Mouse (Mus musculus): ENCODE results near the gene Aplp2. TPM values are rescaled to one million over a fixed set of nuclear protein-coding genes. Genes with fewer than 3 reads are reported as not detected.

Gene Aplp2
- polyA plus RNA-seq, 1 experiment from 2014 or later = 213 TPM

DNA sequence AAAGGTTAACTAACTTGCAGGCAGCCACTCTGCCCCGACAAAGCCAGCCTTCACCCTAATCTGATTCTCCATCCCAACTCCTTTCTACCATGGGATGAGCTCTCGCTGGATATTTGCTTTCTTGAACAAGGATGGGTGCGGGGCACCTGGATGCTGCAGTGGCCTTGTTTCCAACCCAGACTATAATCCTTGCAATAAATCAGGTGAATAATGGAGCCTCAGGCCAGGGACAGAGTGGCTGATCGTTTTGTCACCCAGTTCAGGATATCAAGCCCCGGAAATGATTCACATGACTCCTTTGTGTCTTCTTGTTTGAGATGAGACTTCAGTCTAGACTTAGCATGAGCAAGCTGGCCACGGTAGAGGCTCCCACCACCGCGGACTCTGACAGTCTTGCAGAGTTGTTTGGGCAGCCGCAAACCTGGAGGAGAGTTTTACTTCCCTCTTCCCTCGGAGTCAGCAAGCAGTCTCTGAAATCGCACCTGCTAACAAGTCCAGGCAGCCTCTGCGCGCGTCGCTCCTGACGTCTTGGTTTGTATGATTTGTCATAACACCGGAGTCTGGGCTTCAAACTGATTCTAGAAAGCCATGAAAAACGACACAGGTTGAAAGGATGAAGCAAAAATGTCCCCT, 31.8 kb upstream of the Aplp2 start:
- ATAC-seq (ENCODE audit: low FRiP score) = no peak
- Histone ChIP-seq H3K9me3 (peaks cover 5% of the 10 kb centered on the region; the same call in 1 of the 2 replicates), H3K4me3 (replicated peaks) (no peak overlapping the region), H3K36me3 (replicated peaks) (no peaks in the 10 kb centered on the region), H3K27me3 (0 out of 2 replicates have a peak, but pooled peaks cover 3% of the 10 kb centered on the region), H3K4me1 (no peaks in the 10 kb centered on the region), H3K4me2 (no peak overlapping the region), H3K27ac (no peak overlapping the region), H3K9ac (no peak overlapping the region)
- WGBS = 83% methylated on average over 18 of the region's 18 CpGs

DNA sequence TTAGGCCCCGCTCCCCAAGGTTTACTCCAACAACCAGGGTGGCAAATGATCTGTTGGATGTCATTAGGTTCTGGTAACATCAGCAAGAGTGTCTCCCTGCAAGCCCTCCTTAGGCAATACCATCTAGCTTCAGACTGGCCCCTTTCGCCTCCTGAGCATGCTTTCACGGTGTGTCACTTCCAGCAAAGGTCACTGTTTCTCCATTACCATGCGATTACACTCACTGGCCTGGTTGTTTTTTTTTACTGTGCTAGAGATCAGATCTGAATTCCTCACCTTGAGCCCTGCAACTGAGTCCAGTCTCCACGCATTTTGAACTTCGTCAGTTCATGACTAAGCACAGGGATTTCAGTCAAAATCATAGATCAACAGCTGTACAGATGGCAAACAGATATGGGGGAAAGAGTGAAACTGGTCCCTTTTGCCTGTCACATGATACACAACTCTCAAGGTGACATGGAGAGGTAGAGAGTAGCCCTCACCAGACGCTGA, 29.6 kb upstream of the Aplp2 start:
- H3K4me1 ChIP-seq = no peaks in the 10 kb centered on the region
- H3K9ac ChIP-seq = no peak overlapping the region
- H3K4me2 ChIP-seq = no peak overlapping the region
- WGBS = 94% methylated on average over 7 of the region's 7 CpGs
- no peak overlapping the region for H3K4me3 ChIP-seq (replicated peaks)
- H3K36me3 ChIP-seq (replicated peaks) = no peaks in the 10 kb centered on the region
- ATAC-seq (ENCODE audit: low FRiP score) = no peak
- H3K9me3 ChIP-seq = peaks cover 5% of the 10 kb centered on the region; the same call in 1 of the 2 replicates
- H3K27ac ChIP-seq = no peak overlapping the region
- H3K27me3 ChIP-seq = 0 out of 2 replicates have a peak, but pooled peaks cover 3% of the 10 kb centered on the region

DNA sequence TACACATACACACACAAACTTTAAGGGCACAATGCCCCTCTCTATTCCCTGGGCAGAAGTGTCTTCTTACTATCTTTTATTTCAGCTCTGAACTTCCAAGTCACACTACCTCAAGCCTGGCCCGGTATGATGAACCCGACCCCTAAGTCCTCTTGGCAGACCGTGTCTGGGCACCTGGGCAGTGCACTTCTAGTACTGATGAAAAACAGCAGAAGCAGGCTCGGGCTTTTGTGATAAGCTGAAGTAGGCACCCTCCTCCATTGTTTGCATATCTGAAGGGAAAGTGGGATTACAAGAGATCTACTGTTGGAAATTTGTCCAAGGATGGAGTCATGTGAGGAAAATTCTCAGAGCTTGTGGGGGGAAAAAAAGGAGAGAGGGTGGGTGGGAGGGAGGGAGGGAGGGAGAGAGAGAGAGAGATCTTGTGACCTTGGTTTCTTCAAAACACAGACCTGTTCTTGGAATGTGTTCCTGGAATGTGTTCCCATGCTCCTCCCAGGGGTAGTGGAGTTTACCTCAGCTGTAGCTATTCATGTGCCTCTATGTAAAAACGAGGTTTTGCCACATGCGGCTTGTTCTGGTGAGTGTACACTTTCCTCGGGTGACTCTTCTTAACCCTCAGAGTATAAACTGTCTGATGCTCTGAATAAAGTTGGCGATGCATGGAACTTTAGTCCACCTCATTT, 29.1 kb upstream of the Aplp2 start:
- Histone ChIP-seq H3K9me3 (peaks cover 5% of the 10 kb centered on the region; the same call in 1 of the 2 replicates), H3K4me1 (no peaks in the 10 kb centered on the region), H3K27me3 (0 out of 2 replicates have a peak, but pooled peaks cover 3% of the 10 kb centered on the region), H3K4me3 (replicated peaks) (no peak overlapping the region), H3K9ac (no peak overlapping the region), H3K27ac (no peak overlapping the region), H3K36me3 (replicated peaks) (no peaks in the 10 kb centered on the region), H3K4me2 (no peak overlapping the region)
- WGBS = 90% methylated on average over 8 of the region's 8 CpGs
- ATAC-seq (ENCODE audit: low FRiP score) = no peak

DNA sequence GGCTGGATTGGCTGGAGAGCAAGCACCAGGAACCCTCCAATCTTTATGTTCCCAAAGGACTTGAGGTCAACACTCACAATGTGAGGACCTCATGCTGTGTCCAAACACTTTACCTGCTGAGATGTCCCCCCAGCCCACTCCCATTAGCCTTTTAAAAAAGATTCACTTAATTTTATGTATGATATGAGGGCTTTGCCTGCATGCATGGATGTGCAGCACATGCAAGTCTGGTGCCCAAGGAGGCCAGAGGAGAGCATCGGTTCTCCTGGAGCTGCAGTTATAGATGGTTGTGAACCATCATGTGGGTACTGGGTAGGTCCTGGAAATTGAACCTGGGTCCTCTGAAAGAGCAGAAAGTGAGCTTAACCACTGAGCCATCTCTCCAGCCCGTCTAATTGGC, 27.9 kb upstream of the Aplp2 start:
- peaks cover 5% of the 10 kb centered on the region; the same call in 1 of the 2 replicates for H3K9me3 ChIP-seq
- WGBS = 86% methylated on average over 2 of the region's 2 CpGs
- no peak overlapping the region for H3K9ac ChIP-seq

DNA sequence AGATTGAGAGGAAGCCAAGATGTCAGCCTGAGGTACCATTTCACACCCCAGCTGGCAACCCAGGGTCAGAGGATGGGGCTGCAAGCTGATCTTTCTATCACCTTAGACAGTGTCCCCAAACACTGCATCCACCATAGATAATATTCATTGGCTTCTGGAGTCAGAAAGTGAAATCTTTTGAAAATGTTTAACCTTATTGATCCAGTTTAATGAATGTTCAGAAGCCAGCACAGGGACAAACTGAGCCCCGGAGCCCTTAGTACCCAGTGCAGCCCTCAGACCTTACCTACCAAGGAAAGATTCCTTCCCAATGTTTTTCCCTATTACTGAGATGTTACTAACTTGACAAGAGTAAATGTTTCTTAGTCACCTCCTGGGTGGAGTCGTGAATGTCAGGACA, 26.9 kb upstream of the Aplp2 start:
- ATAC-seq (ENCODE audit: low FRiP score) = no peak
- H3K36me3 ChIP-seq (replicated peaks) = no peaks in the 10 kb centered on the region
- H3K27ac ChIP-seq = no peak overlapping the region
- H3K4me1 ChIP-seq = no peaks in the 10 kb centered on the region
- no peak overlapping the region for H3K4me3 ChIP-seq (replicated peaks)
- 0 out of 2 replicates have a peak, but pooled peaks cover 3% of the 10 kb centered on the region for H3K27me3 ChIP-seq
- no peak overlapping the region for H3K4me2 ChIP-seq
- peaks cover 5% of the 10 kb centered on the region; the same call in 1 of the 2 replicates for H3K9me3 ChIP-seq
- no peak overlapping the region for H3K9ac ChIP-seq
- WGBS = 93% methylated on average over 2 of the region's 2 CpGs

More for the DNA sequence above, 27.9 kb upstream of the Aplp2 start:
- no peak for ATAC-seq (ENCODE audit: low FRiP score)
- H3K4me3 ChIP-seq (replicated peaks) = no peak overlapping the region
- H3K27ac ChIP-seq = no peak overlapping the region
- H3K27me3 ChIP-seq = 0 out of 2 replicates have a peak, but pooled peaks cover 3% of the 10 kb centered on the region
- H3K4me1 ChIP-seq = no peaks in the 10 kb centered on the region
- no peaks in the 10 kb centered on the region for H3K36me3 ChIP-seq (replicated peaks)
- H3K4me2 ChIP-seq = no peak overlapping the region

DNA sequence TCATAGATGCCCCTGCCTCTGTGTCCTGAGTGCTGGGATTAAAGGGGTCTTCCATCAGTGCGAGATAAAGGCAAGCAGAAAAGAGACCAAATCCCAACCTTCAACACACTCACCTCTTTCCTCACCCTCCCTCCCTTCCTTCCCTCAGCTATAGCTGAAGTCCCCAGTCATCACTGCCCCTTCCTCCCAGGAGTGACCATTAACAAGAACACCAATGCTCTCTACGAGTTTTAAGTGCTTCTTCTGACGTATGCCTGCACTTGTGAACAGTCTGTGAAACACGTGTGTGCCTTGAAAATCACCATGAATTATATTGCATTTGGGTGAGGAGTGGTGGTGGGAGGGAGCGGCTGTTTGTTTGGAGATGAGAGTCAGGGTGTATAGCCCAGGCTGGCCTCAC, 24.5 kb upstream of the Aplp2 start:
- no peaks in the 10 kb centered on the region for H3K27me3 ChIP-seq
- WGBS = 66% methylated on average over 5 of the region's 5 CpGs
- no peak overlapping the region for H3K9ac ChIP-seq
- H3K9me3 ChIP-seq = peaks cover 5% of the 10 kb centered on the region; the same call in 1 of the 2 replicates
- no peak overlapping the region for H3K4me3 ChIP-seq (replicated peaks)
- no peak for ATAC-seq (ENCODE audit: low FRiP score)
- no peak overlapping the region for H3K27ac ChIP-seq
- H3K36me3 ChIP-seq (replicated peaks) = no peaks in the 10 kb centered on the region
- no peak overlapping the region for H3K4me2 ChIP-seq
- peaks cover 10% of the 10 kb centered on the region for H3K4me1 ChIP-seq

DNA sequence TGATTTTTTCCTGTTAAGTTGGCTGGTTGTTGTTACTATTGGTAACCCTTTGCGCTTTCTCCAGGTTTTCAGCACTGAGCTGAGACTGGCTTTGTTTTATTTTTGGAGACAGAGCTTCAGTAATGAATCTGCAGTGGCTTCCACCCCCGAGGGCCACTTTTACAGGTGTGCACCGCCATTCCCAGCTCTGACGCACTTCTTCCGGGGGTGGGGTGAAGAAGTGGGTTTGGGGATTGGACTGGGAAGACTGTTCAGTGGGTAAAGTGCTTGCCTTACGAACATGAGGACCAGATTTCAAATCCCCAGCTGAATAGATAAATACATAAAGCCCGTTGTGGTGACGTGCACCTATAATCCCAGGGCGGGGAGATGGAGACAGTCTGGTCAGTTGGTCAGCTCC, 23.9 kb upstream of the Aplp2 start:
- ATAC-seq (ENCODE audit: low FRiP score) = no peak
- Histone ChIP-seq H3K4me1 (peaks cover 10% of the 10 kb centered on the region), H3K27ac (no peak overlapping the region), H3K27me3 (no peaks in the 10 kb centered on the region), H3K9ac (no peak overlapping the region), H3K4me3 (replicated peaks) (no peak overlapping the region), H3K9me3 (peaks cover 5% of the 10 kb centered on the region; the same call in 1 of the 2 replicates), H3K4me2 (no peak overlapping the region), H3K36me3 (replicated peaks) (no peaks in the 10 kb centered on the region)
- WGBS = 82% methylated on average over 9 of the region's 9 CpGs

DNA sequence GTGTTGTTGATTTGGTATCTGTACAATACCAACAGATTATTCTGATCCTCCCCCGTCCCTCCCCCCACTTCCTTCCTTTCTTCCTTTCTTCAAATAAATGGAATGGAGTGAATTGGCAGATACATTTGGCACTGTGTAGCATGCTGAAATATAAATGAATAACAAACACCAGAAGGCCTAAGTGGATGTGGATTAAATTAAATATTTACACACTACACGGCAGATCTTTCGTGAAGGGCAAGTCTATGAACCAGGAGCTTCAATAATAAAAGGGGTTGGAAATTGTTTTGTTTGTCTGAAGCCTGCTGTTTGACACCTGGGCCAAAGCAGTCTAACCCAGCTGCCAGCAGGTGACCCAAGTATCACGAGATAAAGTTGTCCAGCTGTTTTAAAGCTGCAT, 23.4 kb upstream of the Aplp2 start:
- Histone ChIP-seq H3K4me2 (no peak overlapping the region), H3K27me3 (no peaks in the 10 kb centered on the region), H3K9ac (no peak overlapping the region), H3K4me3 (replicated peaks) (no peak overlapping the region), H3K4me1 (peaks cover 10% of the 10 kb centered on the region), H3K36me3 (replicated peaks) (no peaks in the 10 kb centered on the region), H3K9me3 (peaks cover 5% of the 10 kb centered on the region; the same call in 1 of the 2 replicates), H3K27ac (no peak overlapping the region)
- ATAC-seq (ENCODE audit: low FRiP score) = no peak
- WGBS = 77% methylated on average over 4 of the region's 4 CpGs

DNA sequence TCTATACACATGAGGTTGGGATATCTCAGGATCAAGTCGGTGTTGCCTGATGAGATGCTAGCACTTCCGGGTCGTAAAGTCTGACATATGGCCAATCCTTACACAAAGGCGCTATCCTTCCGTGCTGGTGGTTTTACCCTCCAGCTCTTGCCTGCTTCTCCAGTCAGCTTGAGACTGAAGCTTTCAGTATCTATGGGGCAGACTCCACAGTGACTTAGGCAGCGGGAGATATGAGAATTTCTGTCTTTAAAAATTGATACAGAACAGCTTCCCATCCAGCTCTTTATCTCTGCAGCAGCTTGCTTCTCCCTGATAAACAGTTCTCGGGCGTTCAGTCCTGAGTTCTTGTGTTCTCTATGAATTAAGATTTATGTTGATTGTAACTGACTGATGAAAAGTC, 14.9 kb upstream of the Aplp2 start:
- H3K9me3 ChIP-seq = no peaks in the 10 kb centered on the region
- no peak overlapping the region for H3K4me2 ChIP-seq
- H3K36me3 ChIP-seq (replicated peaks) = no peaks in the 10 kb centered on the region
- H3K4me1 ChIP-seq = peaks cover 3% of the 10 kb centered on the region; the same call in 1 of the 2 replicates
- ATAC-seq (ENCODE audit: low FRiP score) = no peak
- H3K9ac ChIP-seq = no peak overlapping the region
- no peak overlapping the region for H3K4me3 ChIP-seq (replicated peaks)
- WGBS = 95% methylated on average over 8 of the region's 8 CpGs
- H3K27me3 ChIP-seq = no peaks in the 10 kb centered on the region
- H3K27ac ChIP-seq = no peak overlapping the region

DNA sequence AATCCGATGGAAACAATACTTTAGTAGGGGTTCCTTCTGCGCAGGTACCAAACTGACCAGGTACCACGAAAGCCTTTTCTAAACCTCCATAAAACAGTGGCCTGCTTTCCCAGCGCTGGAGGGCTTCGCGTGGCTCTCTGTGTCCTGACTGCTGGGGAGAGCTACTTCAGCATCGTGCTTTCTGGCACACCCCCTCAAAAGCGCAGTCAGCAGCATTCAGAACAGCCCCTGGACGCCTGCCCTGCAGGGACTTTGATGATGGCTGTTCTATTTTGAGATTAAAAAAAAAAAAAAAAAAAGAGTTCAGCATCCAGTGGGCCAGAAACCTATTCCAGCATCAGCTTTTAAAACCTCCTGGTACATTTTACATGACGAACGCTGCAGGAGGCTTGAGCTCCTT, 14.2 kb upstream of the Aplp2 start:
- Histone ChIP-seq H3K9me3 (no peaks in the 10 kb centered on the region), H3K27ac (no peak overlapping the region), H3K36me3 (replicated peaks) (no peaks in the 10 kb centered on the region), H3K4me1 (no peaks in the 10 kb centered on the region), H3K9ac (no peak overlapping the region), H3K4me2 (no peak overlapping the region), H3K27me3 (no peaks in the 10 kb centered on the region), H3K4me3 (replicated peaks) (no peak overlapping the region)
- 83% methylated on average over 11 of the region's 11 CpGs for WGBS
- ATAC-seq (ENCODE audit: low FRiP score) = no peak

DNA sequence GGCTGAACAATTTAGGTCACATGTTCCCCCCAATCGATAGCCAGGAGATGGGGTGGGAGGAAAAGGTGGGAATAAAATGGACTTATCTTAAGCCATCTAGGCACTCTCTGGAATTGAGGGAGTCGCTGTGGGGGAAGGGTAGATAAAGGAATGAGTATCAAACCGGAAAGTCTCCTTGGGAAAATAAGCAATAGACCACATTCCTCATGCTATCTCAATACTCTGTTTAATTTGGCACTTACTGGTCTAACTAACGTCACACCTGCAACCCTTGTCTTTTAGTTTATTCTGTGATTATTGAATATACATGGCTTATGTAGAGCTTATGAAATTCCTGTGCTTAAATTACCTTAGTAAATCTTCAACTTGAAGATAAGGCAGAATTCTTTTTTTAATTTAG, 11.9 kb upstream of the Aplp2 start:
- Histone ChIP-seq H3K9me3 (no peaks in the 10 kb centered on the region), H3K27me3 (no peaks in the 10 kb centered on the region), H3K4me1 (no peaks in the 10 kb centered on the region), H3K9ac (no peak overlapping the region), H3K4me2 (no peak overlapping the region), H3K36me3 (replicated peaks) (no peaks in the 10 kb centered on the region), H3K27ac (no peak overlapping the region), H3K4me3 (replicated peaks) (no peak overlapping the region)
- ATAC-seq (ENCODE audit: low FRiP score) = no peak
- 83% methylated on average over 4 of the region's 4 CpGs for WGBS

DNA sequence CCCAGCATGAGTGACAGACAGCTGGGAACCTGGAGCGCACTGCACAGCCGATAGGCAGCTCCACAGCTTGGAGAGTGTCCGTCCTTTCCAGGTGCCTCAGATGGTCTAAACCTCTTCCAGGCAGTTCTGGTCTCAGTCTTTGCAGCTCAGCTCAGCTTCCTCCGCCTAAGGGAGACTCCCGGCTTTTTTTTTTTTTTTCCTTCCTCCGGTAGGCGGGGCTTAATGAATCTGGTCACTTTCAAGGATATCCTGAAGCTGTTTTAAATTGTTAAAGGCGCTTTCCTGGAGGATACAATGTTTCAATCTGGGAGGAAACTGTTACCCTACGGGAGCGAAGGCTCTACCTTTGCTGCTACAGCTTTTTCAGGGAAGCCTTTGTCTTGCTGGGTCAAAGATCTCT, 9.6 kb upstream of the Aplp2 start:
- no peaks in the 10 kb centered on the region for H3K36me3 ChIP-seq (replicated peaks)
- H3K9me3 ChIP-seq = no peaks in the 10 kb centered on the region
- H3K4me2 ChIP-seq = no peak overlapping the region
- H3K27ac ChIP-seq = no peak overlapping the region
- H3K27me3 ChIP-seq = no peaks in the 10 kb centered on the region
- WGBS = 33% methylated on average over 10 of the region's 10 CpGs
- no peak overlapping the region for H3K4me3 ChIP-seq (replicated peaks)
- H3K9ac ChIP-seq = no peak overlapping the region
- no peaks in the 10 kb centered on the region for H3K4me1 ChIP-seq
- no peak for ATAC-seq (ENCODE audit: low FRiP score)
